Comparison of ENCODE assay signal across 8 mouse cellular contexts in genomic region chr19:6909021-6909420, GRCm38 (mm10). TPM values are rescaled to one million over a fixed set of nuclear protein-coding genes. Genes with fewer than 3 reads are reported as not detected.
DNase-seq lines count a peak whose midpoint lies in the region; ATAC-seq and TF ChIP-seq lines count a peak whose summit lies in the region.

No protein-coding gene starts in this region.

- intact Hi-C loops in heart, adult 2 months (cut with DNase I), result loop anchor here (1.0 to 2.0 kb wide), 2 partner anchors 11 to 70 kb away; no protein-coding TSS in a partner anchor

- TF ChIP-seq CTCF in heart, adult 2 months (IDR thresholded peaks at IDR 0.05), result no peak

- peak overlapping the region; percentile 84 for H3K4me3 ChIP-seq in heart, adult 2 months
- peak overlapping the region; percentile 65 for H3K4me3 ChIP-seq in forebrain, embryonic 12.5 days (replicated peaks)
- H3K4me3 ChIP-seq in liver, embryonic 13.5 days (replicated peaks), result peak overlapping the region; percentile 77

- H3K4me1 ChIP-seq in heart, adult 2 months (ENCODE audit: control insufficient read depth, insufficient read depth, low read length), result peaks cover 7% of the 10 kb centered on the region
- peaks cover 29% of the 10 kb centered on the region for H3K4me1 ChIP-seq in forebrain, embryonic 12.5 days
- H3K4me1 ChIP-seq in liver, embryonic 13.5 days (replicated peaks), result peaks cover 57% of the 10 kb centered on the region

- no peak for DNase-seq in heart, adult 2 months
- no peak for DNase-seq in heart, adult 11 months
- DNase-seq in 3T3-L1 (ENCODE audit: low read depth, low spot score), result peak; percentile 49
- DNase-seq in liver, embryonic 13.5 days, result no peak
- DNase-seq in right cerebral cortex, postnatal 36 days (ENCODE audit: low spot score in 2 of 2), result no peak
- DNase-seq in ovary, postnatal 10 days (ENCODE audit: low spot score), result no peak
- no peak for DNase-seq in layer of hippocampus, postnatal 36 days

- no peak for TF ChIP-seq POLR2A in heart, adult 2 months (IDR thresholded peaks at IDR 0.05; ENCODE audit: insufficient read depth, low read depth, low read length)

- H3K9ac ChIP-seq in heart, adult 2 months (ENCODE audit: low read depth, low read length), result peak overlapping the region; percentile 66
- H3K9ac ChIP-seq in forebrain, embryonic 12.5 days, result peak overlapping the region; percentile 72
- H3K9ac ChIP-seq in liver, embryonic 13.5 days, result peak overlapping the region; percentile 84

- no peaks in the 10 kb centered on the region for H3K9me3 ChIP-seq in forebrain, embryonic 12.5 days
- H3K9me3 ChIP-seq in liver, embryonic 13.5 days (replicated peaks), result no peaks in the 10 kb centered on the region

- no peaks in the 10 kb centered on the region; the same call in 1 of the 2 replicates for H3K79me2 ChIP-seq in heart, adult 2 months (replicated peaks; ENCODE audit: control insufficient read depth, insufficient read depth, low read length)

- no peak for TF ChIP-seq EP300 in heart, adult 2 months (IDR thresholded peaks at IDR 0.05; ENCODE audit: insufficient read depth, low read depth, low read length)

- H3K36me3 ChIP-seq in heart, adult 2 months (ENCODE audit: control insufficient read depth, insufficient read depth, low read length), result no peaks in the 10 kb centered on the region
- H3K36me3 ChIP-seq in forebrain, embryonic 12.5 days (replicated peaks), result peaks cover 63% of the 10 kb centered on the region
- peaks cover 53% of the 10 kb centered on the region for H3K36me3 ChIP-seq in liver, embryonic 13.5 days

- peak overlapping the region; percentile 72 for H3K4me2 ChIP-seq in forebrain, embryonic 12.5 days
- H3K4me2 ChIP-seq in liver, embryonic 13.5 days, result peak overlapping the region; percentile 95

- no peak for ATAC-seq in forebrain, embryonic 12.5 days (ENCODE audit: low FRiP score)
- 0 out of 2 replicates have a peak, but pooled peaks have one; percentile 0 for ATAC-seq in liver, embryonic 13.5 days (ENCODE audit: low read depth)

- H3K27me3 ChIP-seq in heart, adult 2 months (ENCODE audit: control insufficient read depth, insufficient read depth, low read length), result no peaks in the 10 kb centered on the region
- H3K27me3 ChIP-seq in forebrain, embryonic 12.5 days, result no peaks in the 10 kb centered on the region
- no peaks in the 10 kb centered on the region for H3K27me3 ChIP-seq in liver, embryonic 13.5 days

- H3K27ac ChIP-seq in heart, adult 2 months, result peak overlapping the region; percentile 99
- H3K27ac ChIP-seq in forebrain, embryonic 12.5 days, result peak overlapping the region; percentile 98
- H3K27ac ChIP-seq in liver, embryonic 13.5 days, result peak overlapping the region; percentile 94

- 3% methylated on average over 11 of the region's 11 CpGs for WGBS in heart, adult 2 months
- 12% methylated on average over 11 of the region's 11 CpGs for WGBS in forebrain, embryonic 12.5 days
- WGBS in liver, embryonic 13.5 days (ENCODE audit: insufficient replicate concordance), result 8% methylated on average over 11 of the region's 11 CpGs

RNA-seq across cellular contexts. Expression of gene Trmt112, which starts 0.5 kb away (rescaled TPM):
- 10 to 100 TPM; 32.0 to 38.5 TPM for total RNA-seq in heart, adult 2 months (2021)
- polyA plus RNA-seq in heart, adult 2 months (2012; rRNA removed), result 67.9 and 71.5 TPM in 2 replicates
- polyA plus RNA-seq in forebrain, embryonic 12.5 days (2016; fragmentation: Nextera tagmentation; extraction: Ambion mirVana), result 137 and 138 TPM in 2 replicates
- polyA plus RNA-seq in liver, embryonic 13.5 days (2015; fragmentation: Nextera tagmentation; extraction: Ambion mirVana), result 103 and 106 TPM in 2 replicates
- total RNA-seq in layer of hippocampus, postnatal 36 days (2021), result 10 to 100 TPM; 46.5 to 48.1 TPM

RNA-seq across cellular contexts. Expression of gene Prdx5, which starts 0.9 kb away (rescaled TPM):
- 100 to 1,000 TPM; 651 to 766 TPM for total RNA-seq in heart, adult 2 months (2021)
- polyA plus RNA-seq in heart, adult 2 months (2012; rRNA removed), result 411 and 490 TPM in 2 replicates
- 148 and 160 TPM in 2 replicates for polyA plus RNA-seq in forebrain, embryonic 12.5 days (2016; fragmentation: Nextera tagmentation; extraction: Ambion mirVana)
- polyA plus RNA-seq in liver, embryonic 13.5 days (2015; fragmentation: Nextera tagmentation; extraction: Ambion mirVana), result 97.7 and 101 TPM in 2 replicates
- total RNA-seq in layer of hippocampus, postnatal 36 days (2021), result 100 to 1,000 TPM; 368 to 411 TPM

RNA-seq across cellular contexts. Expression of gene Esrra, which starts 12.6 kb away (rescaled TPM):
- total RNA-seq in heart, adult 2 months (2021), result 100 to 1,000 TPM; 156 to 180 TPM
- polyA plus RNA-seq in heart, adult 2 months (2012; rRNA removed), result 135 and 152 TPM in 2 replicates
- polyA plus RNA-seq in forebrain, embryonic 12.5 days (2016; fragmentation: Nextera tagmentation; extraction: Ambion mirVana), result 11.4 and 13.0 TPM in 2 replicates
- polyA plus RNA-seq in liver, embryonic 13.5 days (2015; fragmentation: Nextera tagmentation; extraction: Ambion mirVana), result 4.4 and 4.8 TPM in 2 replicates
- 10 to 100 TPM; 57.0 to 59.8 TPM for total RNA-seq in layer of hippocampus, postnatal 36 days (2021)

RNA-seq across cellular contexts. Expression of gene Catsperz, which starts 16.2 kb away (rescaled TPM):
- total RNA-seq in heart, adult 2 months (2021), result not detected
- 0.23 and 0.64 TPM in 2 replicates for polyA plus RNA-seq in heart, adult 2 months (2012; rRNA removed)
- polyA plus RNA-seq in forebrain, embryonic 12.5 days (2016; fragmentation: Nextera tagmentation; extraction: Ambion mirVana), result 0.27 TPM in 1 of 2 replicates, not detected in the other
- polyA plus RNA-seq in liver, embryonic 13.5 days (2015; fragmentation: Nextera tagmentation; extraction: Ambion mirVana), result 0.51 and 0.73 TPM in 2 replicates
- 10 to 100 TPM; 12.2 to 13.7 TPM for total RNA-seq in layer of hippocampus, postnatal 36 days (2021)

RNA-seq across cellular contexts. Expression of gene Kcnk4, which starts 25.3 kb away (rescaled TPM):
- total RNA-seq in heart, adult 2 months (2021), result not detected
- polyA plus RNA-seq in heart, adult 2 months (2012; rRNA removed), result 0.21 TPM in 1 of 2 replicates, not detected in the other
- 0.21 TPM in 1 of 2 replicates, not detected in the other for polyA plus RNA-seq in forebrain, embryonic 12.5 days (2016; fragmentation: Nextera tagmentation; extraction: Ambion mirVana)
- 0.06 TPM in 1 of 2 replicates, not detected in the other for polyA plus RNA-seq in liver, embryonic 13.5 days (2015; fragmentation: Nextera tagmentation; extraction: Ambion mirVana)
- total RNA-seq in layer of hippocampus, postnatal 36 days (2021), result 10 to 100 TPM; 19.8 to 21.7 TPM
